Mouse (Mus musculus) gastrocnemius, postnatal 4 days (tissue): ENCODE measurements around the gene Troap. TPM values are rescaled to one million over a fixed set of nuclear protein-coding genes. Genes with fewer than 3 reads are reported as not detected.

Experiments used
- DNase-seq, 2 experiments: peaks; one replicate each; pipeline ENCODE4 v3.0.0; 2021 to 2022; ENCODE audit warnings: low spot score in 2 of 2, mixed read lengths in 2 of 2
- microRNA-seq: library from miRNA; unstranded; fragments of <30 nt; microRNA quantifications from one replicate; pipeline ENCODE4 v1.2.0, GENCODE M21; 2021
- total RNA-seq, 2 experiments: library from RNA; stranded (reverse); gene quantifications; 2 replicates each; pipeline ENCODE4 v1.2.3; 2021

Troap gene
- total RNA-seq, 2 experiments from 2014 or later = 5.9 to 10.6 TPM

DNA sequence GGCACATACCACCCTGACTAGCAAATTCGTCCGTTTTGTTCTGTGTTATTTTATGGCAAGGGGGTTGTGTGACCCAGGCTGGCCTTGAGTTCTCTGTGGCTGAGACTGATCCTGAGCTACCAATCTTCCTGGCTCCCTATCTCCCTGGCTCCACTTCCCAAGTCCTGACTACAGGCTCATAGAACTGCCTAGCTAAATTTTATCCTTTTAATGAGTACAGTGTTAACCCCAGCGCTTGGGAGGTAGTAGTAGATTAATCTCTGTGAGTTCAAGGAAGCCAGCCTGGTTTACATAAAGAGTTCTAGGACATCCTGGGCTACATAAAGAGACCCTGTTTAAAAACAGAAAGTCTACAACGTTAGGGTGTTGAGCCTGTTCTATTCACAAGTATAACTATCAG, 37.4 kb downstream of the Troap start:
- DNase-seq = no peak

- DNase-seq = no peak
Observed at GRCm38 (mm10) chr15:99112843-99113395, 38.5 kb downstream of the Troap start.

DNA sequence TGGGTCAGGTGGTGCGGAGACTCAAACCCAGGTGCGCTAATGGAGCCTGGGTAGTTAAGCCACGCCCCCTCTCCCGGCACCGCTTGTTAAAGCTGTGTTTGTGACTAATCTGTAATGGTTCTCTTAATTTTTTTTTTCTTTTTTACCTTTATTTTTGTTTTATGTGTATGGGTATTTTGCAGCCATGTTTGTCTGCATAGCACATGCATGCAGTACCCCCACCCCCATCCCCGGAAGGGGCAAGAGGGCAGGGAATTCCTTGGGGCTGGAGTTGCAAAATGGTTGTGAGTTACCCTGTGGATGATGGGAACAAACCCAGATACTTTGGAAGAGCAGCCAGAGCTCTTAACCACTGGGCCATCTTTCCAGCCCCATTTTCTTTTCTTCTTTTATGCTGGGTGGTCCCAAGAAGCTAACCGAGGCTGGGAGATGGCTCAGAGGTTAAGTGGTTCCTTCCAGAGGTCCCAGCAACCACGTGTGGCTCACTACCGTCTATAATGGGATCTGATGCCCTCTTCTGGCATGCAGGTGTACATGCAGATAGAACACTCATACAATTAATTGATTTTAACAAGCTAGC, 39.1 kb downstream of the Troap start:
- DNase-seq = no peak

- DNase-seq = no peak
Observed at GRCm38 (mm10) chr15:99114312-99115064, 40.1 kb downstream of the Troap start.

- no peak for DNase-seq
Observed at GRCm38 (mm10) chr15:99115065-99115423, 40.7 kb downstream of the Troap start.

DNA sequence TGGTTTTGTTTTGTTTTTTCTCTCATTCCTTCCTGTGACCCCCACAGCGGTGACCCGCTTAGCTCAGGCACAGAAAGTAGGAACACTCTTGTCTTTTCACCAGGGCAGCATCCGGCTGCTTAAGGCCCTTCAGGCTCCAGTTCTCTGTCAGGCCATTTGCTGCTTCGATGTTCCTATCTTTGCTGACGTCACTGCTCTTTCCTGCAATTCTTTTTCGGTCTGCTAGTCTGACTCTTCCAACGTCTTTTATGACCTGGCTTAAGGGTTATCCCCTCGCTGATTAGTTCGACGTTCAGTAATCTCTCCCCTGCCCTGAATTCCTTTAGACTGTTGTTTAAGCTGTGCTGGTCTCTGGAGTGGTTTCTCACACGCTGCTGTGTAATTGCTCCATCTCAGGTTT, 42.2 kb downstream of the Troap start:
- DNase-seq = no peak

- no peak for DNase-seq
Observed at GRCm38 (mm10) chr15:99120814-99121213, 46.4 kb downstream of the Troap start.

GRCm38 (mm10) chr15:99122642-99123041, 48.3 kb downstream of the Troap start:
- DNase-seq = no peak

- no peak for DNase-seq
Observed at GRCm38 (mm10) chr15:99125711-99126080, 51.3 kb downstream of the Troap start, which contains the start of gene Spats2. TSS of gene Spats2 (plus strand) at chr15:99125916.

- peak; percentile 77 to 91 for DNase-seq
Observed at GRCm38 (mm10) chr15:99126081-99126815, 51.9 kb downstream of the Troap start.

DNA sequence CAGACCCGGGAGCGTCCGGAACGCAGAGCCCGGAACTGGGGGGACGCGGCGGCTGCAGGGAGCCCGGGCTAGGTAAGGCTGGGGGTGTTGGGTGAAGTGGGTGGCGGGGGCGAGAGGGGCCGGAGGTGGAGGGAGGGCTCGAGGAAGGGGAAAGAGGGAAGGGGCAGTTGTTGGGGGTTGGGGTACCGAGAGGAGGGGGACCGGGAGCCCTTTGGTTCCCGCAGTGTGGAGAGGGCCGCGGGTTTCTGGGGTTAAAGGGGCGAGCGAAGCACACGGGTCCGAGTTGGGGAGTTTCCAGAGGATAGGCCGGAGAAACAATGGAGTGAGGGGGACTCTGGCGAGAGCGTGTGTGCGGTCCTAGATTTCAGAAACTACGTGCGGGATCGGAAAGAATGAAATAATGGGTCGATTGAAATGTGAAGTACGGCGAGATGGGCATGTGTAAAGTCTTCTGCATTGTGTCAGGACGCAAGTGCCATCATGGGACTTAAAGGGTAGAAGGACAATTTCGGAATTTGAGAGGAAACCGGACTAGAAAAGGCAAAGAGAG, 52.5 kb downstream of the Troap start:
- DNase-seq = peak in 1 of 2 experiments; percentile 24

- DNase-seq = no peak
Observed at GRCm38 (mm10) chr15:99127851-99128522, 53.6 kb downstream of the Troap start.

GRCm38 (mm10) chr15:99129441-99129840, 55.1 kb downstream of the Troap start:
- DNase-seq = no peak

DNA sequence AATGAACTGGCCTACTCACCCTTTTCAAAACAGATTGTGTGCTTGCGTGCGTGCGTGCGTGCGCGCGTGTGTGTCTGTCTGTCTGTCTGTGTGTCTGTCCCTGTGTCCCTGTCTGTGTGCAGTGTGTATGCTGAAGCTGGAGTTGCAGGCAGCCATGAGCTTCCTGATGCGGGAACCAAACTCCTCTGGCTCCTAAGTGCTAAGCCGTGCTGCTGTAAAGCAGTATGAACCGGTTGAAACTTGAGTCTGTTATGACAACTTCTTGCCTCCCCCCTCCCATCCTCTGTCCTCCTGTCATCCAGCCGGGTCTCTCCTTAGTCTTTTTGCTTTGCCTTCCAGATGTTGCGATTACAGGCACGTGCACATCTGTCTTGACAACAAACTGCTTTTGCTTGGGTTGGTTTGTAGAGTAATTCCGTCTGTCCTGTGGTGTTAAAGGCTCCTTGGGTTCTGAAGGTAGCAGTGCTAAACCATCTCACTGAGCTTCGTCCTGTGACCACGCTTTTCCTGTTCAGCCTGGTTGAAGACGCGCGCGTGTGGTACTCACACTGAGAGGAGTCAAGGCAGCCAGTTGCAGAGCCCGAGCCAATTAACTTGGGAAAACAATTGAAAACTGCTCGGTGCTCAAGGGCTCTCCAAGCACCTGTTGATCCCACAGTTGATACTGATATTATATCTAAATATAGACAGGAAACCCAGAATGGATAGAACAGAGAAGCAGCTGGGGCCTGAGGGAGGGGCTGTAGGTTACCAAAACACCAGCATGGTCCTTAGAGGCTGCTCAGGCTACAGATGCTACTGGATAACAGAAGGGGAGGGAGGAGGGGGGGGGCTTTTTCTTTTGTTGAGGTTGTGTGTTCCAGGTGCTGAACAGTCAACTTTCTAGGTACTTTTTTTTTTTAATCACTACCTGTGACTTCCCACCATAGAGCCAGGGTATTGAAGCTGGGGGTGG, 55.9 kb downstream of the Troap start:
- DNase-seq = no peak

Small RNA genes within 50 kb of the gene (microRNA-seq; reads per million reads assigned to microRNA genes)
- 0.63 reads per million for gene Mir6960

Other genes with a start within 250 kb of the Troap start
- gene Prkag1, start 243.1 kb upstream of the Troap start, total RNA-seq = 10 to 100 TPM; 42.8 to 42.9 TPM
- gene Kmt2d, start 203.4 kb upstream of the Troap start, total RNA-seq = 10 to 100 TPM; 63.9 to 68.6 TPM
- 1 to 10 TPM; 2.4 to 3.6 TPM for gene Rhebl1, start 180.0 kb upstream of the Troap start, total RNA-seq
- gene Dhh, start 176.0 kb upstream of the Troap start, total RNA-seq = 1 to 10 TPM; 5.0 to 7.8 TPM
- 10 to 100 TPM; 16.9 to 19.8 TPM for gene Lmbr1l, start 156.3 kb upstream of the Troap start, total RNA-seq
- 100 to 1,000 TPM; 402 to 455 TPM for gene Tuba1b, start 140.0 kb upstream of the Troap start, total RNA-seq
- gene Gm49450, start 121.0 kb upstream of the Troap start, total RNA-seq = not detected
- 100 to 1,000 TPM; 355 to 415 TPM for gene Tuba1a, start 120.9 kb upstream of the Troap start, total RNA-seq
- gene Tuba1c, start 44.7 kb upstream of the Troap start, total RNA-seq = 10 to 100 TPM; 62.2 to 80.4 TPM
- 1 to 10 TPM; 3.0 to 4.7 TPM for gene Prph, start 19.4 kb upstream of the Troap start, total RNA-seq
- gene C1ql4, start 13.2 kb downstream of the Troap start, total RNA-seq = not detected
- gene Dnajc22, start 18.6 kb downstream of the Troap start, total RNA-seq = not detected
- gene Spats2, start 51.3 kb downstream of the Troap start, total RNA-seq = 10 to 100 TPM; 21.4 to 22.4 TPM
- under 1 TPM; 0.10 to 0.13 TPM for gene Kcnh3, start 150.3 kb downstream of the Troap start, total RNA-seq
- gene Mcrs1, start 177.4 kb downstream of the Troap start, total RNA-seq = 10 to 100 TPM; 55.6 to 59.3 TPM
- 10 to 100 TPM; 32.6 to 34.5 TPM for gene Prpf40b, start 220.5 kb downstream of the Troap start, total RNA-seq
- not detected for gene Fam186b, start 221.3 kb downstream of the Troap start, total RNA-seq